Mouse (Mus musculus): Measurements from ENCODE around the gene Ip6k1. TPM values are rescaled to one million over a fixed set of nuclear protein-coding genes. Genes with fewer than 3 reads are reported as not detected.

Ip6k1 gene
- polyA plus RNA-seq, 1 experiment from 2014 or later: 65.5 TPM

DNA sequence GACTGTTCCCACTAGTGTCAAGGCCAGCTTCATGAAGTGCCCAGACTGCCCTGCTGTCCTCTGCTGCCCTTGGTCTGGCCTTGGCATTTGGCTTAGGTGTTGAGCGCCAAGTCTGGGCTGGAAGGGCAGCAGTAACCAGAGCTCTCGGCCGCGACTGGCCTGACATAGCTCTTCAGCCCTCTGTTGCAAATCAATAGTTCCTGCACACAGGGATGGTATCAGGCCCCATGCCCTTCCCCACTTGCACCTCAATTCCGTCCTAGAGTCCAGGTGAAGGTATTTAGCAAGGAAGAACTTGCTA, 54.9 kb downstream of the Ip6k1 start:
- peaks cover 17% of the 10 kb centered on the region for H3K4me1 ChIP-seq (replicated peaks)
- no peak overlapping the region for H3K4me3 ChIP-seq
- no peak for DNase-seq (ENCODE audit: low spot score)
- H3K36me3 ChIP-seq: peaks cover 88% of the 10 kb centered on the region
- no peaks in the 10 kb centered on the region for H3K27me3 ChIP-seq (ENCODE audit: insufficient read depth, poor library complexity, severe bottlenecking)
- H3K9me3 ChIP-seq: no peaks in the 10 kb centered on the region
- 89% methylated on average over 5 of the region's 5 CpGs for WGBS
- H3K27ac ChIP-seq: no peak overlapping the region

DNA sequence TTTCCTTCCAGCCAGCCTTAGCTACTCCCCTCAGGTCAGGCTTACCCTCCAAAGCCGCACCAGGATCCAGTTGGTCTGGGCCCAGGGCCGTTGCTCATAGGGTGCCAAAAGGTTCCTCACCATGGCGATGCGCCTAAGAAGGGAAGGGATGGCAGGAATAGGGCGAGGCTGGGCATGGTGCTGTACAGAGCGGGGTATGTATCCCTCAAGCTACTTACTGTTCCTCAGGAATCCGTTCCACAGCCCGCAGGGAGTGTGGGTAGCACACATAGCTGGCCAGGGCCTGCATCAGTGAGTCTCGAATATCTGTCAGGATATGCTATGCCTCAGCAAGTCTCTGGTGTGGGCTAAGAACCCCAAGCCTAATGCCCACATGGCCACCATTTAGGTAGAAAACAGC, 56.0 kb downstream of the Ip6k1 start:
- Histone ChIP-seq H3K27ac (no peak overlapping the region), H3K9me3 (no peaks in the 10 kb centered on the region), H3K36me3 (peaks cover 92% of the 10 kb centered on the region), H3K4me3 (no peak overlapping the region), H3K4me1 (replicated peaks) (peaks cover 9% of the 10 kb centered on the region), H3K27me3 (ENCODE audit: insufficient read depth, poor library complexity, severe bottlenecking) (no peaks in the 10 kb centered on the region)
- WGBS: 95% methylated on average over 9 of the region's 9 CpGs
- DNase-seq (ENCODE audit: low spot score): no peak

DNA sequence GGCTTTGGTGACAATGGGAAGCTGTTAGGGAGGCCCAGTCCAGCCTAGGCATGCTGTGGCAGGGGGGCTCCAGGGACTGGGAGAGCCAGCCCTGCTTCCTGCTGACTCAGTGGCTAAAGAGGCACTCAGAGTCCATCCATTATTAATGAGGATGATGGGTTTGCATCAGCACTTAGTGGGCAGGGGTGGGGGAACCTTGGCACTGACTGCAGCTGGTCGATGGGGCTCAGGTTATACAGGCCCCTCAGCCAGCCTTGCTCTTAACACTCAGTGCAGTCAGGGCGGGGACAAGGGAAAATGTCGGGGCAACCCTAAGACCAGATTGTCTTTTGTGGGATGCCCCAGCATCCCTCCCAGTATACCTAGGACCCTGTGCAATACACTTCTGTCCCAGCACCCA, 59.8 kb downstream of the Ip6k1 start:
- no peak overlapping the region for H3K27ac ChIP-seq

DNA sequence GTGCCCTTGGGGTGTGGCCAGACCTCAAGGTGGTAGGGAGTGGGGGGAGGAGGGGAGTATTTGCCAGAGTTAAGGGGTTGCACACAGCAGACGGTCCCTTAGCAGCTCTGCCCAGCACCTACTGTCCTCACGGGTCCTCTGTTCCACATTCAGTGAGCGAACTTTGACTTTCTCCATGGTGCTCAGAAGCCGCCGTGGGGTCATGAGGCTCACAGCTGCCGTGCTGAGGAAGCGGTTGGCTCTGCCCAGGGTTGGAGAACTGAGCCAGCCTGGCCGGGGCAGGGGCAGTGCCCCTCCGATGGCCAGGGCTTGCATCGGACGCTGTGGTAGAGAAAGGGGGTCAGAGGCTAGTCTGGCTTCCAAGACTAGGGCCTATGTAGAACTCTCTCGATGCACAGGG, 61.1 kb downstream of the Ip6k1 start:
- no peak overlapping the region for H3K27ac ChIP-seq
- no peaks in the 10 kb centered on the region for H3K27me3 ChIP-seq (ENCODE audit: insufficient read depth, poor library complexity, severe bottlenecking)
- no peak overlapping the region for H3K4me3 ChIP-seq
- no peak for DNase-seq (ENCODE audit: low spot score)
- H3K36me3 ChIP-seq: peaks cover 74% of the 10 kb centered on the region
- 92% methylated on average over 12 of the region's 12 CpGs for WGBS
- H3K4me1 ChIP-seq (replicated peaks): no peaks in the 10 kb centered on the region; the same call in 1 of the 2 replicates
- no peaks in the 10 kb centered on the region for H3K9me3 ChIP-seq

More for the DNA sequence above, 59.8 kb downstream of the Ip6k1 start:
- DNase-seq (ENCODE audit: low spot score): no peak
- H3K36me3 ChIP-seq: peaks cover 85% of the 10 kb centered on the region
- H3K9me3 ChIP-seq: no peaks in the 10 kb centered on the region
- H3K4me3 ChIP-seq: no peak overlapping the region
- peaks cover 1% of the 10 kb centered on the region; the same call in 1 of the 2 replicates for H3K4me1 ChIP-seq (replicated peaks)
- no peaks in the 10 kb centered on the region for H3K27me3 ChIP-seq (ENCODE audit: insufficient read depth, poor library complexity, severe bottlenecking)
- WGBS: 89% methylated on average over 3 of the region's 3 CpGs

DNA sequence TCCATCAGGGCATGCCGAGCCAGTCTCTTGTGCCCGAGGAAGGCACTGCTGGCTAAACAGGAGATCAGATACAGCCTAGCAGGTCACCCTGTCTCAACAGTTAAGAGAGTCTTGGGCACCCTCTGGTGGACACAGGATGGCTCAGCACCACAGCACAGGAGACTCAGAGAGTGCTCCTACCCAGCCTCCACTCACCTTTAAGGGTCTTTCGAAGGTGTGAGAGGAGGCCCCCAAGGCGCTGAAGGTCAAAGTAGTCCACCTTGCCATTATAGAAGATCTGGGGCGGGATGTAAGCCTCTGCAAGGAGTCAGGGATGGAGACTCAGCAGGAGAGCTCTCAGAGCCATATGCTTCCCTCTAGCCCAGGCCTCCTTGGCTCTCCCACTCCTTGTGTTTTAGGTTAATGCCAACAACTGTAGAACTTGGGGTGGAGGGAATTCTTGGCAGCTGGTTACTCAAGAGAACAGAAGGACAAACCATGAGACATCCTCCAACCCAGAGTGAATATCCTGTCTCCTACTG, 63.2 kb downstream of the Ip6k1 start:
- Histone ChIP-seq H3K36me3 (peaks cover 75% of the 10 kb centered on the region), H3K4me1 (replicated peaks) (no peaks in the 10 kb centered on the region; the same call in 1 of the 2 replicates), H3K9me3 (no peaks in the 10 kb centered on the region), H3K4me3 (no peak overlapping the region), H3K27ac (no peak overlapping the region), H3K27me3 (ENCODE audit: insufficient read depth, poor library complexity, severe bottlenecking) (no peaks in the 10 kb centered on the region)
- peak; percentile 44 for DNase-seq (ENCODE audit: low spot score)
- 50% methylated on average over 5 of the region's 5 CpGs for WGBS

DNA sequence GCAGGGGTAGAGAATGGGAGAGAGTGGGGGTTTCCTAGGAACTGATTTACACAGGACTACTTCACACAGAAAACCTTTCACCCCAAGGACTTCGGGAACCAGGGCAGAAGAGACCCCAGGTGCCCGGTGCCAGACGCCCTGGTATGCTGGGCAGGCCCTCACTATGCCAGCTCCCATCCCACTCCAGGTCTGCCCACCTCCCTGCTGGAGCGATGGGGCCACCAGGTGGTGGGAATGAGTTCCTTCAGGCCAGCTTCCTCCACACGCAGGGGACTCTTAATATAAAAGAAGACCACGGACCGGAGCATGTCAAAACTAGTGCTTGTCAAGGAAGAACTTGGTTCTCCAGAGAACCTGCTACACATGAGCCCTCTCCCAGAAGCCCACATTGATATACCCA, 64.9 kb downstream of the Ip6k1 start:
- no peaks in the 10 kb centered on the region; the same call in 1 of the 2 replicates for H3K4me1 ChIP-seq (replicated peaks)
- no peak overlapping the region for H3K4me3 ChIP-seq
- WGBS: 88% methylated on average over 7 of the region's 7 CpGs
- H3K27ac ChIP-seq: no peak overlapping the region
- DNase-seq (ENCODE audit: low spot score): no peak
- no peaks in the 10 kb centered on the region for H3K9me3 ChIP-seq
- H3K36me3 ChIP-seq: peaks cover 73% of the 10 kb centered on the region
- no peaks in the 10 kb centered on the region for H3K27me3 ChIP-seq (ENCODE audit: insufficient read depth, poor library complexity, severe bottlenecking)

DNA sequence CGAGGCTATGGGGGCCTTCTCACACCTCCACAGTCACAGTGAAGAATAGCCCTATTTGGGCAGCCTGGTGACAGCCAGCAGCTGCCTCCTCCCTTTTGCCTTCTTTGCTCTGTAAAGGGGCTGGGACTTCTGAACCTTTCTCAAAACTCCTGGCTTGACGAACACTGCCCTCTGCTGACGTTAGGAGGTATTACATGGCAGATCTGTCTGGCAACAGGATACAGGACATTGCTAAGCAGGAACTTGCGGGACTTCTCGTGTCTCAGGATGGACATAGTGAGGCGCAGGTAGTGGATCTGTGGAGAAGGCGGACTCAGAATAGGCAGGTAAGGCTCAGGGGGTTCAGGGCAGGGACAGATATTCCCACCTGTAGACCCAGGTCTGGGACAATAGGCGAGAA, 65.6 kb downstream of the Ip6k1 start:
- Histone ChIP-seq H3K4me3 (no peak overlapping the region), H3K36me3 (peaks cover 66% of the 10 kb centered on the region), H3K4me1 (replicated peaks) (no peaks in the 10 kb centered on the region; the same call in 1 of the 2 replicates), H3K9me3 (no peaks in the 10 kb centered on the region), H3K27ac (no peak overlapping the region), H3K27me3 (ENCODE audit: insufficient read depth, poor library complexity, severe bottlenecking) (no peaks in the 10 kb centered on the region)
- peak; percentile 88 for DNase-seq (ENCODE audit: low spot score)
- 25% methylated on average over 8 of the region's 8 CpGs for WGBS

DNA sequence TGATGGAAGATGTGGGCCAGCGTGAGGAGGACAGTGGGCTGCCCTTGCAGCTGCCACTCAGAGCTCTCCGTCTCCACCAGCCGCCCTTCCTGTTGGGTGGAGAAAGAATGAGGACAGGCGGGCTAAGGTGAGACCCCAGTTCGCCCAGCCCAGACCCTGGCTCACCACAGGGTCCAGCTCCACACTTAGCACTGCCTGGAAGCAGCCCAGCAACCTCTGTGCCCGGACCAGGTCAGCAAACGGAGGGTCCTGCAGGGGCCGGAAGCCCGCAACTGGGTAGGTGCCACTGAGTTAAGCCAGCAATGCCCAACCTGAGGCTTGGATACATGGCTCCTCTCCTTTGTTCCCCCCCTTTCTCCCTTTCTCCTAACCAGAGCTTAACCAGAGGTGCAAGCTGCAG, 66.7 kb downstream of the Ip6k1 start:
- no peaks in the 10 kb centered on the region for H3K27me3 ChIP-seq (ENCODE audit: insufficient read depth, poor library complexity, severe bottlenecking)
- no peak overlapping the region for H3K4me3 ChIP-seq
- no peak overlapping the region for H3K27ac ChIP-seq
- H3K36me3 ChIP-seq: peaks cover 60% of the 10 kb centered on the region
- 89% methylated on average over 9 of the region's 9 CpGs for WGBS
- no peaks in the 10 kb centered on the region for H3K9me3 ChIP-seq
- 0 out of 2 replicates have a peak, but pooled peaks cover 5% of the 10 kb centered on the region for H3K4me1 ChIP-seq (replicated peaks)
- DNase-seq (ENCODE audit: low spot score): no peak

DNA sequence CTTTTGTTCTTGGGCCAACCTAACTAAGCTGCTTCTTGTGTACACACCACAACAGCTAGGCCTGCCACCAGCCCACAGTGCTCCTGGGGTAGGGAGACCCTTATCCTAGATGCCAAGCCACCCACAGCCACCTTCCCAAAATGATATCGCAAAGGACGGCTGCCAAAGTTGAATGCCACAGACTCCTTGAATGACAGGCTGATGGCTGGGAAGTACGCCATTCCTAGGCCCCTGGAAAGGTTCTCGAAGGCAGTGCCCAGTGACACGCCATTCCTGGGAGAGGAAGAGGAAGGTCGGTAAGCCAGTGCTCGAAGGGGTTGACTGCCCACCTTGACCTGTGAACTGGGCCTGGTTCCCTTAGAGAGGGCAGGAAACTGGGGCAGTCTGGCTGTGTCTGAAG, 67.2 kb downstream of the Ip6k1 start:
- no peaks in the 10 kb centered on the region for H3K9me3 ChIP-seq
- H3K27ac ChIP-seq: no peak overlapping the region
- peaks cover 55% of the 10 kb centered on the region for H3K36me3 ChIP-seq
- no peak overlapping the region for H3K4me3 ChIP-seq
- WGBS: 95% methylated on average over 7 of the region's 7 CpGs
- no peaks in the 10 kb centered on the region for H3K27me3 ChIP-seq (ENCODE audit: insufficient read depth, poor library complexity, severe bottlenecking)
- H3K4me1 ChIP-seq (replicated peaks): 0 out of 2 replicates have a peak, but pooled peaks cover 5% of the 10 kb centered on the region
- no peak for DNase-seq (ENCODE audit: low spot score)

DNA sequence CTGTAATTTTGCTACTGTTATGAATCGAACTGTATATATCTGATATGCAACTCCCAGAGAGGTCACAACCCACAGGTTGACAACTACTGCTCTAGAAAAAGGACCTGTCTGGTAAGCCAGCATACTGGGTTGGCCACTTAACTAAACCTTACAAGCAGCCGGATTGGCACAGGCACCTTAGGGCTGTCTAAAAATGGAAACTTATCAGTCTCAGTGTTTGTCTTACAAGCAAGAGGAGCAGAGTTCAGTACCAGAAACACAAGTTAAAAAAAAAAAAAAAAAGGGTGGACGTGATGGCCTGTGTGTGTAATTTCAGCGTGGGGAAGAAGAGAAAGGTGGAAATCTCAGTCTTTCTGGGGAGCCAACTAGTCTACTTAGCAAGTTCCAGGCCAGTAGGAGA, 69.5 kb downstream of the Ip6k1 start:
- H3K4me3 ChIP-seq: no peak overlapping the region
- H3K4me1 ChIP-seq (replicated peaks): 0 out of 2 replicates have a peak, but pooled peaks cover 5% of the 10 kb centered on the region
- H3K9me3 ChIP-seq: no peaks in the 10 kb centered on the region
- H3K27ac ChIP-seq: no peak overlapping the region
- DNase-seq (ENCODE audit: low spot score): no peak
- H3K36me3 ChIP-seq: peaks cover 40% of the 10 kb centered on the region
- WGBS: 94% methylated on average over 4 of the region's 4 CpGs
- no peaks in the 10 kb centered on the region for H3K27me3 ChIP-seq (ENCODE audit: insufficient read depth, poor library complexity, severe bottlenecking)

DNA sequence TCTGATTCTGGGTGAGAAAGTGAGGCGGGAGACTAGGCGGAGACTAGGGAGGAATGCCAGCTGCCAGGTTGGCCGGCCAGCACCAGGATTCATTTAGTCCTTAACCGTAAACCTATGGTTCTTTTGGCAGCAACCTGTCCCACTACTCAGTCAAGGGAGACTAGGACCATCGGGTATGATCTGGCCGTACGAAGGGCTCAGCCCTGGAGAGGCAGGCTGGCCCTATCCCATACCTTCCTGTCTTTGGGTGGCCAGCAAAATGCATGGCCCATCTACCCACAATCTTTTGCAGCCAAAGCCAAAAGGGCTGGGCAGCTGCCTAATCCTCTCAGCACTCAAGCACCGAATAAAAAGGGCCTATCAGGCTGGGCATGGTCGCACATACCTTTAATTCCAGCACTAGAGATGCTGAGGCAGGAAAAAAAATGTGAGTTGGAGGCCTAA, 70.2 kb downstream of the Ip6k1 start:
- H3K4me1 ChIP-seq (replicated peaks): peaks cover 11% of the 10 kb centered on the region
- H3K27me3 ChIP-seq (ENCODE audit: insufficient read depth, poor library complexity, severe bottlenecking): no peaks in the 10 kb centered on the region
- H3K9me3 ChIP-seq: no peaks in the 10 kb centered on the region
- H3K36me3 ChIP-seq: peaks cover 35% of the 10 kb centered on the region
- no peak overlapping the region; the same call in 1 of the 2 replicates for H3K27ac ChIP-seq
- no peak for DNase-seq (ENCODE audit: low spot score)
- 76% methylated on average over 9 of the region's 9 CpGs for WGBS
- no peak overlapping the region for H3K4me3 ChIP-seq

DNA sequence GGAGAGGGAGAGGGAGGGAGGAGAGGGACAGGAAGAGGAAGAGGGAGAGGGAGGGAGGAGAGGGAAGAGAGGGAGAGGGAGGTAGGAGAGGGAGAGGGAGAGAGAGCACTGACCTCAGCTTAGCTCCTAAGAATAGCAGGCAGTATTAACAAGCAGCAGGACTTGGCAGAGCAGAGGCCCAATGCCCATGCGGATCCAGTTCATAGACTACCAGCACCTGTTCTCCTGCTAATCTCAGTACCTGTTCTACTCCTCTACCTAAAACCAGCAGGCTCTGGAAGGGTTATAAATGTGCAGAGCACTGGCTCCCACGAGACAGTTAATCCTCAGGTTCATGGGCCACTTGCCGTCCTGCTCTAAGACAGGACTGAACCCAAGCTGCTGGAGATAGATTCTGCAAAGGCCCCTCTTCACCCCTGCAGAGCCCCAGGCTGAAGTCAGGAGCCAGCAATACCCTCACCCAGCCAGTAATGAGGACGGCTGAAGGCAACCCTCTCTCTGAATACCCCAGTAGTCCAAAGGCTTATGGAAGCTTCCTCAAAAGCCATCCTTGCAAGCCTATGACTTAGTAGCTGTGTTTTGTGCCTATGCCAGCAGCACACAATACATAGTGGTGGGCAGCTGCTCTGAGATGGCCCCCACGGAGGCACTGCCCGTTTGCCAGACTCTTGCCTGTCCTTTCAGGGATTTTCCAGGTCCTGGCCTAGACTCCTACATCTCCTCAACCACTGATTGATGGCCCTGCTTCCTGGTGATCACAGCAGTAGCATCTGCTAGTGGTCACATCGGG, 71.0 kb downstream of the Ip6k1 start:
- no peak overlapping the region; the same call in 1 of the 2 replicates for H3K27ac ChIP-seq
- 67% methylated on average over 7 of the region's 7 CpGs for WGBS
- peaks cover 19% of the 10 kb centered on the region for H3K4me1 ChIP-seq (replicated peaks)

DNA sequence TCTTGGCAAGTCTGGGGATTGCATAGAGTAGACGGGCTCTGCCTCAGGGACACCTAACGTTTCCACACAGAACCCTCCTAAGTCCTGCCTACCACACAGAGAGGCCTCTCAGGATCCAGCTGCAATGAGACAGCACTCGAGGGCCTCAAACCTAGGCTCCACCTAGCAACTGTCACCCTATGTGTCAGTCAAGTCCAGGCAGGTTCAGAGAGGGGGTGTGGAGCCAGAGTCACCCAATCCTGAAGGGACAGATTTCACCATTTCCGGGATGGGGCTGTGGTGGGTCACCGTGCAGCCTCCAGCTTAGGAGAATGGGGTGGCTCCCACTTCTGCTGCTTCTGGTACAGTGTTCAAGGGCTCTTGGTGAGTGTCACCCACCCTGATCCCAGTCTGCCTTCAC, 77.9 kb downstream of the Ip6k1 start, which contains the start of gene Mst1:
Mst1 (plus strand) TSS at position 269 of the 400 bp plus-strand sequence.
- H3K9me3 ChIP-seq: no peaks in the 10 kb centered on the region
- peak within 1 kb of the TSS; percentile 92 for H3K27ac ChIP-seq
- peaks cover 17% of the 10 kb centered on the region for H3K36me3 ChIP-seq
- no peak for DNase-seq (ENCODE audit: low spot score)
- peaks cover 51% of the 10 kb centered on the region for H3K27me3 ChIP-seq (ENCODE audit: insufficient read depth, poor library complexity, severe bottlenecking)
- H3K4me3 ChIP-seq: peak within 1 kb of the TSS; percentile 87
- WGBS: 72% methylated on average over 5 of the region's 5 CpGs
- peaks cover 50% of the 10 kb centered on the region for H3K4me1 ChIP-seq (replicated peaks)

More for the DNA sequence above, 71.0 kb downstream of the Ip6k1 start:
- no peaks in the 10 kb centered on the region for H3K27me3 ChIP-seq (ENCODE audit: insufficient read depth, poor library complexity, severe bottlenecking)
- H3K9me3 ChIP-seq: no peaks in the 10 kb centered on the region
- peaks cover 35% of the 10 kb centered on the region for H3K36me3 ChIP-seq
- no peak overlapping the region for H3K4me3 ChIP-seq
- DNase-seq (ENCODE audit: low spot score): no peak
